Mouse (Mus musculus) thymus, adult 18-20 months (tissue): ENCODE measurements around the gene Gm5795.
"Not testable (repeated sequence)": the region's sequence is repeated elsewhere in the genome, so short reads cannot be mapped to it uniquely, and the experiment has no call there.

ENCODE experiments used
- DNase-seq, 2 experiments: peaks; one replicate each; pipeline ENCODE4 v3.0.0; 2022; ENCODE audit warnings: mixed read lengths in 2 of 2

Gm5795 gene

DNA sequence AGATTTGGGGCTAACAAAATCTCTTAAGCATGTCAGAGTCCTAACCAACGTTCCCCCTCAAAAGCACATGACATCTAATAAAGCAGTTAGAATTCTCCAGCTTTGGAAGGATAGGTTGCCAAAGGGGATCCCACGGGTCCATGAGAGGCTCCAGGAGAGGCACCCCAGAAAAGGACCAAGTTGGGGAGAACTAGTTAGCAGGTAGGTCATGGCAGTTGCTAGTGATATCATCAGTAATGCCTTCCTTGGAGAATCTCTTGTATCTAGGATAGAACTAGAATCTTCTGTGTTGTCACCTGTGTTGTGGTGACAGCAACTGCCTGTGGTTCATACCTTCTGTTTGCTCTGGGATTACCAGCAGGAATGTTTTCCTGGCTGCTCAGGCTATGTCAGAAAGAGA is at the start of gene Gm5795:
TSS of gene Gm5795 (plus strand) at position 301 of the 400 bp plus-strand sequence.
- DNase-seq, result not testable (repeated sequence)

DNA sequence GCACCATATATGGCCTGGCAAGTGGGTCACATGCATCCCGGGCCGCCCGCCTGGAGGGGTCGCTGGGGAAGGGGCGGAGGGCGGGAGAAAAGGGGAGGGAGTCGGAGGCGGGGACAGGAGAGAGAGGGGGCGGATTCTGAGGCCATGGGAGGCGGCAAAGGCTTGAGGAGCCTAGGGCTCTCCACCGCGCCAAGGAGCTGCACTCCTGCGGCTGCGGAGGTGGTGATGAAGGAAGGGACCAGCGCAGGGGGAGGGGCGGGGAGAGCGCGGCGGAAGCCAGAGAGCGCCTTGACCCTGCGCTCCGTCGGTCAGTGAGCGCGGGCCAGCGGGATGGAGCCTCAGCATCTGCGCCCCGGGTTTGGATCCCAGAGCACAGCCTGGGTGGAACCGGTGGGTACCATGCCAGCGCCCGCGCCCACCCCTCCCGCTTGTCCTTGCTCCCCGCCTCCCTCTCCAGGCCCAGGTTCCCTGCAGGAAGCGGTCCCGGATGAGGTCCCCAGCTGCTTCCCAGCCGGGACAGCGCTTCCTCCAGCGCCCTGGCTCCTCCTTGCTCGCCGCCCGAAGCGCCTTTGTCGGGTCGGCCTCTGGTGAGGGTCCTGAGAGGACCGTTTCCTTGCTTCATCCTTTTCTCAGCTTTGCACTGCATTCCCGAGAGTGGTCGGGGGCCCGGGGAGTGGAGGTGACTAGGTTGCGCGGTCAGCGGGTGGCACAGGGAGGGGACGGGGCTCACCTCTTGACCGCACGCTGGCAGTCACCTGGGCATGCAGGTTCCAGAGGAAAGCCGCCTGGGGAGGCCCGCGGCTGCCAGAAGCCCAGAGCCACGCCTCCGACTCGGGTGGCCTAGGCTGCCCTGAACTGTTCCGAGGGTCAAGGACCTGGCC is 20.5 kb downstream of the Gm5795 start, which contains the start of gene D830030K20Rik:
TSS of gene D830030K20Rik (plus strand) at position 217 of the 881 bp plus-strand sequence.
- not testable (repeated sequence) for DNase-seq

DNA sequence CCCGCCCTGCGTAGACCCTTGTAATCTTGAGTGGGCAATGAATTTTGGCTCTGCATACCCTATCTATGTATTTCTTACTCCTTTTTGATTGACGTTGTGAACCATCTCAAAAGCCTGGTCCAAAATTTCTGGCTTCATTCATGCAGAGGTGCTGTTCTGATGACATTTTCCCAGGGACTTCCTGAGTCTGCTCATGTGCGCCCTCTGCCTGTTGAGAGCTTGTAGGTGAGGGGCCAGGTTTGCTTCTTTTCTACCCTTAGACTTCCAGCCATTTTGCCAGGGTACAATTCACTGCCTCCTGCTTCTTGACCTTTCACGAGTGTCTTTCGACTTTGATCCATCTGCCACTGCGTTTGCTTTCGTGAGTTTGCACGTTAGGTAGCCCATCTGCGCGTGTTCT is 21.3 kb downstream of the Gm5795 start:
- not testable (repeated sequence) for DNase-seq
